In the genomic region with DNA sequence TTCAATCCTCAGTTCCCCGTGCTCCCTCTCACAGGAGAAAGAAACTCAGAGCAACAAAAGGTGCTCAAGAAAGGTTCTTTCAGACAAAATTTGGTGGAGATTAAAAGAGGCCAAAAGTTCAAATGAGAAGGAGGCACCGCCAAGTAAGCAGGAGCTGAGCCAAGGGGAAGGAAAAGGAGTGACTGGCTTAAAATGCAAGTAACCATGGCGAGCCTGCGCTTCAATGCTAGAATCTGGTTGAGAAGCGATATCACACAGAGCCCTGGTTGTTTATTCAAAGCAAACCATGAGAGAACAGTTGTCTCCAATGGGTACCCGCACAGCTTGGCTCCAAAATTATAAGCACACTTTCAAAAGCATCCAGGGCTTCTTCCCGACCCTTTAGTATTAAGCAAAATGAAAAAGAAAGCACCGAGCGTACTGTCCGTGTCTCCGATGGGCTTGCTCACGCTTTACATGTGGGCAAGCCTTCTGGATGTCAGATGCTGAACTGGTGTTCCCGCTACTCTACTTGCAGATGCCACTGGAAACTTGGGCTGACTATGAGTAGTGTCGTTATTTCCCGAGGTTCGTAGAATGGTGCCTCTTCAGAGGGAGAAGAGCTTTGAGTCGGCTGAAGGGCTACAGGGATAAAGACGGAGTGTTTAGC, we compare ENCODE assay signal across 10 mouse cellular contexts.
DNase-seq lines count a peak whose midpoint lies in the region; ATAC-seq lines count a peak whose summit lies in the region.
"Had no signal": no experiment of that assay in that cellular context is flagged by ENCODE, and none has a peak within 500 bp of the region (broad histone marks: within the 10 kb centered on the region; RNA-seq: fewer than 3 reads in every experiment).

No protein-coding gene starts in this region.

- WGBS in forebrain, embryonic 14.5 days = 45% methylated on average over 18 of the region's 18 CpGs
- 69% methylated on average over 18 of the region's 18 CpGs for WGBS in forebrain, embryonic 11.5 days
- 38% methylated on average over 18 of the region's 18 CpGs for WGBS in midbrain, embryonic 16.5 days

- H3K36me3 ChIP-seq in forebrain, embryonic 14.5 days (ENCODE audit: control insufficient read depth, insufficient read depth, low read length) = no peaks in the 10 kb centered on the region
- no peaks in the 10 kb centered on the region for H3K36me3 ChIP-seq in forebrain, embryonic 11.5 days (ENCODE audit: control insufficient read depth, insufficient read depth, low read length)
- no peaks in the 10 kb centered on the region for H3K36me3 ChIP-seq in midbrain, embryonic 16.5 days (ENCODE audit: control insufficient read depth, insufficient read depth, low read length)

- no peaks in the 10 kb centered on the region for H3K27me3 ChIP-seq in forebrain, embryonic 14.5 days (replicated peaks; ENCODE audit: control insufficient read depth, insufficient read depth, low read length)
- no peaks in the 10 kb centered on the region for H3K27me3 ChIP-seq in forebrain, embryonic 11.5 days (ENCODE audit: control insufficient read depth, insufficient read depth, low read length)
- no peaks in the 10 kb centered on the region for H3K27me3 ChIP-seq in midbrain, embryonic 16.5 days (ENCODE audit: control insufficient read depth, insufficient read depth, low read depth, low read length)

- 0 out of 2 replicates have a peak overlapping the region, but pooled peaks have one; percentile 14 for H3K4me2 ChIP-seq in forebrain, embryonic 14.5 days (ENCODE audit: low read length)
- no peak overlapping the region for H3K4me2 ChIP-seq in forebrain, embryonic 11.5 days (ENCODE audit: low read depth, low read length, severe bottlenecking)
- H3K4me2 ChIP-seq in midbrain, embryonic 16.5 days (ENCODE audit: low read length) = no peak overlapping the region

- peak; percentile 32; the same call in 1 of the 2 replicates for ATAC-seq in forebrain, embryonic 14.5 days
- no peak for ATAC-seq in forebrain, embryonic 11.5 days (replicated peaks; ENCODE audit: low FRiP score)
- ATAC-seq in midbrain, embryonic 16.5 days = peak; percentile 42; the same call in 1 of the 2 replicates

- H3K9ac ChIP-seq in forebrain, embryonic 14.5 days (ENCODE audit: low read length) = no peak overlapping the region
- no peak overlapping the region for H3K9ac ChIP-seq in forebrain, embryonic 11.5 days (ENCODE audit: low read length)
- no peak overlapping the region for H3K9ac ChIP-seq in midbrain, embryonic 16.5 days (ENCODE audit: low read depth, low read length)

- H3K4me3 ChIP-seq in forebrain, embryonic 14.5 days (ENCODE audit: low read depth, low read length) = no peak overlapping the region
- no peak overlapping the region for H3K4me3 ChIP-seq in forebrain, embryonic 11.5 days (ENCODE audit: low read depth, low read length)
- no peak overlapping the region for H3K4me3 ChIP-seq in midbrain, embryonic 16.5 days (ENCODE audit: low read depth, low read length)

- H3K9me3 ChIP-seq in forebrain, embryonic 14.5 days (replicated peaks; ENCODE audit: control insufficient read depth, low read length) = no peaks in the 10 kb centered on the region
- H3K9me3 ChIP-seq in forebrain, embryonic 11.5 days (ENCODE audit: control insufficient read depth, low read length) = no peaks in the 10 kb centered on the region
- H3K9me3 ChIP-seq in midbrain, embryonic 16.5 days (replicated peaks; ENCODE audit: control insufficient read depth, low read length, poor library complexity, severe bottlenecking) = no peaks in the 10 kb centered on the region

- peak; percentile 80 for DNase-seq in forebrain, embryonic 14.5 days (ENCODE audit: low spot score)
- no peak for DNase-seq in forebrain, embryonic 11.5 days (ENCODE audit: low spot score)
- DNase-seq in cerebellum, postnatal 25 days = peak; percentile 17 to 24
- DNase-seq in layer of hippocampus, adult 8-10 months (ENCODE audit: low spot score in 2 of 2) = peak; percentile 65 to 78
- DNase-seq in spleen, adult 12 weeks (ENCODE audit: low spot score) = no peak
- DNase-seq in adrenal gland, postnatal 10 days = no peak
- no peak for DNase-seq in B cell, adult 2 months
- DNase-seq: lung, postnatal 4 days had no signal

- no peak overlapping the region for H3K27ac ChIP-seq in forebrain, embryonic 14.5 days (ENCODE audit: low read depth, low read length)
- no peak overlapping the region for H3K27ac ChIP-seq in forebrain, embryonic 11.5 days (ENCODE audit: low read depth, low read length)
- H3K27ac ChIP-seq in midbrain, embryonic 16.5 days (ENCODE audit: low read length) = no peak overlapping the region
- H3K27ac ChIP-seq: kidney, postnatal 0 days had no signal

- peaks cover 2% of the 10 kb centered on the region for H3K4me1 ChIP-seq in forebrain, embryonic 14.5 days (ENCODE audit: control insufficient read depth, insufficient read depth, low read length)
- H3K4me1 ChIP-seq in forebrain, embryonic 11.5 days (replicated peaks; ENCODE audit: control insufficient read depth, insufficient read depth, low read length) = no peaks in the 10 kb centered on the region
- H3K4me1 ChIP-seq in midbrain, embryonic 16.5 days (ENCODE audit: control insufficient read depth, insufficient read depth, low read length) = no peaks in the 10 kb centered on the region

Comparison
In these comparisons a context has a peak if more than half of its experiments do, and no peak if none do; other contexts are left out.
1. DNase-seq: peak in forebrain, embryonic 14.5 days (single experiment), cerebellum, postnatal 25 days (2 of 2) and layer of hippocampus, adult 8-10 months (2 of 2); none in forebrain, embryonic 11.5 days (single experiment), spleen, adult 12 weeks (single experiment), adrenal gland, postnatal 10 days (single experiment) and B cell, adult 2 months (0 of 2).